Mouse (Mus musculus) liver, postnatal 0 days (tissue): ENCODE data around the gene Iqcf5.

Experiments
- CTCF ChIP-seq: sonication (generic); IDR thresholded peaks from 2 replicates; pipeline ENCODE4 v1.5.1; 2016; ENCODE audit warnings: antibody characterized with exemption, low read depth
- EP300 ChIP-seq: IDR thresholded peaks from 2 replicates; pipeline ENCODE4 v1.6.1; 2016; ENCODE audit warnings: antibody characterized with exemption, low read depth, mild to moderate bottlenecking

DNA sequence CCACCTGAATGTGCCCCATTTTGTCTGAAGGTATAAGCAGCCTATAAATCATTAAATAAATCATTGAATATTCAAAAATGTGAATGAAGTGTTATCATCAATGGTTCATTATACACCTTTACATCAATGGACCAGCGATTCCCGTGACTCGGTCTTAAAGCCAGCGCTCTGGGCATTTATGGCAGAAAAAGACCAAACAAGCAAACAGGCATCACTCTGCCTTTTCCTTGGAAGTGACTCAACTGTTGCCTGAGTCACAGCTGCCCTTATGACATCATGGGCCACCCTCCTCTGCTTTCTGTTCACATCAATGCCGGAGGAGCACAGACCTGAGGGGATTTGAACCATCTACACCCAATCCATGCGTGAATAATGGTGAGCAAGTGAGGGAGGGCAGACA lies 14.7 kb upstream of the Iqcf5 start, which contains the start of gene Iqcf1:
- TF ChIP-seq CTCF, result no peak
- TF ChIP-seq EP300, result no peak
